Mouse (Mus musculus) liver, postnatal 0 days (tissue): ENCODE data around the gene Cwh43. TPM values are rescaled to one million over a fixed set of nuclear protein-coding genes. Genes with fewer than 3 reads are reported as not detected.

ENCODE experiments used
- ATAC-seq: fragments of 200-750 bp; cut with Nextera tagmentation; 2 replicates; pipeline ENCODE4 v1.8.0; 2017; ENCODE audit warnings: mild to moderate bottlenecking, moderate library complexity
- DNase-seq: peaks from one replicate; pipeline ENCODE4 v3.0.0-alpha.2; 2016
- H3K27ac ChIP-seq: fragments of 300-500 bp; sonication (generic); 2 replicates; pipeline ENCODE4 v1.5.1; 2014; ENCODE audit warnings: antibody characterized with exemption, moderate library complexity, mild to moderate bottlenecking, low read depth
- H3K27me3 ChIP-seq: fragments of 300-500 bp; sonication (generic); 2 replicates; pipeline ENCODE4 v1.6.1; 2014; ENCODE audit warnings: low read length, control low read depth, mixed read lengths; ENCODE audit not compliant: insufficient read depth
- H3K36me3 ChIP-seq: fragments of 300-500 bp; sonication (generic); replicated peaks from 2 replicates; pipeline ENCODE4 v1.6.1; 2014; ENCODE audit warnings: mild to moderate bottlenecking, control low read depth, low read length, moderate library complexity, mixed read lengths; ENCODE audit not compliant: insufficient read depth
- H3K4me1 ChIP-seq: fragments of 300-500 bp; sonication (generic); 2 replicates; pipeline ENCODE4 v1.6.1; 2014; ENCODE audit warnings: antibody characterized with exemption, mild to moderate bottlenecking, control low read depth; ENCODE audit not compliant: insufficient read depth
- H3K4me2 ChIP-seq: fragments of 300-500 bp; sonication (generic); 2 replicates; pipeline ENCODE4 v1.6.1; 2014; ENCODE audit warnings: low read depth, mild to moderate bottlenecking, low read length, moderate library complexity, mixed read lengths
- H3K4me3 ChIP-seq: fragments of 300-500 bp; sonication (generic); 2 replicates; pipeline ENCODE4 v1.5.1; 2014; ENCODE audit warnings: low read depth, low read length
- H3K9ac ChIP-seq: fragments of 300-500 bp; sonication (generic); replicated peaks from 2 replicates; pipeline ENCODE4 v1.6.1; 2014; ENCODE audit warnings: mild to moderate bottlenecking, moderate library complexity
- H3K9me3 ChIP-seq: fragments of 300-500 bp; sonication (generic); 2 replicates; pipeline ENCODE4 v1.6.1; 2016; ENCODE audit warnings: mild to moderate bottlenecking, control low read depth, low read length, mixed read lengths
- CTCF ChIP-seq: sonication (generic); IDR thresholded peaks from 2 replicates; pipeline ENCODE4 v1.5.1; 2016; ENCODE audit warnings: antibody characterized with exemption, low read depth
- EP300 ChIP-seq: IDR thresholded peaks from 2 replicates; pipeline ENCODE4 v1.6.1; 2016; ENCODE audit warnings: antibody characterized with exemption, low read depth, mild to moderate bottlenecking
- WGBS: fragments of 180-500 bp; shearing (Covaris S2); extraction: QIAGEN DNeasy Blood & Tissue Kit; methylation state at CpG from one replicate; pipeline ENCODE4 v1.1.7; 2014; ENCODE audit not compliant: insufficient replicate concordance; 5-methylcytosine and 5-hydroxymethylcytosine counted together
- polyA plus RNA-seq: library from polyadenylated mRNA; unstranded; fragments of >200 nt; fragmentation: Nextera tagmentation; extraction: Ambion mirVana; gene quantifications from 2 replicates; pipeline ENCODE4 v1.2.1, GENCODE M21; 2015

The Cwh43 gene
- polyA plus RNA-seq, 1 experiment from 2014 or later = not detected

GRCm38 (mm10) chr5:73403311-73404068, 2.4 kb upstream of the Cwh43 start:
- 82% methylated on average over 14 of the region's 14 CpGs for WGBS
- Histone ChIP-seq H3K4me2 (no peak overlapping the region), H3K36me3 (no peaks in the 10 kb centered on the region), H3K27me3 (peaks cover 31% of the 10 kb centered on the region), H3K9ac (no peak overlapping the region), H3K4me1 (no peaks in the 10 kb centered on the region), H3K4me3 (no peak overlapping the region), H3K27ac (no peak overlapping the region), H3K9me3 (no peaks in the 10 kb centered on the region)
- DNase-seq (no peak), ATAC-seq (no peak)
- no peak for TF ChIP-seq CTCF
- no peak for TF ChIP-seq EP300

GRCm38 (mm10) chr5:73404790-73405189, 1.1 kb upstream of the Cwh43 start:
- H3K27ac ChIP-seq = no peak overlapping the region
- H3K4me3 ChIP-seq = no peak overlapping the region
- 70% methylated on average over 6 of the region's 6 CpGs for WGBS
- no peaks in the 10 kb centered on the region for H3K4me1 ChIP-seq
- TF ChIP-seq EP300 = no peak
- peak; percentile 29 for TF ChIP-seq CTCF
- no peak for DNase-seq
- peaks cover 31% of the 10 kb centered on the region for H3K27me3 ChIP-seq
- H3K9me3 ChIP-seq = no peaks in the 10 kb centered on the region
- H3K36me3 ChIP-seq = no peaks in the 10 kb centered on the region
- H3K9ac ChIP-seq = no peak overlapping the region
- no peak for ATAC-seq
- no peak overlapping the region for H3K4me2 ChIP-seq

GRCm38 (mm10) chr5:73406861-73407260, 986 bp downstream of the Cwh43 start:
- Histone ChIP-seq H3K9me3 (no peaks in the 10 kb centered on the region), H3K27ac (no peak overlapping the region), H3K9ac (no peak overlapping the region), H3K27me3 (peaks cover 31% of the 10 kb centered on the region), H3K4me1 (no peaks in the 10 kb centered on the region), H3K4me2 (no peak overlapping the region), H3K4me3 (no peak overlapping the region), H3K36me3 (no peaks in the 10 kb centered on the region)
- WGBS = 23% methylated on average over 6 of the region's 6 CpGs
- DNase-seq (no peak), ATAC-seq (no peak)
- TF ChIP-seq CTCF (no peak), EP300 (no peak)

GRCm38 (mm10) chr5:73409970-73410369, 4.1 kb downstream of the Cwh43 start:
- Histone ChIP-seq H3K36me3 (no peaks in the 10 kb centered on the region), H3K4me1 (no peaks in the 10 kb centered on the region), H3K9ac (no peak overlapping the region), H3K4me3 (no peak overlapping the region), H3K4me2 (no peak overlapping the region), H3K27ac (no peak overlapping the region), H3K27me3 (peaks cover 24% of the 10 kb centered on the region), H3K9me3 (no peaks in the 10 kb centered on the region)
- WGBS = 77% methylated on average over 5 of the region's 5 CpGs
- no peak for TF ChIP-seq CTCF
- TF ChIP-seq EP300 = no peak
- no peak for DNase-seq
- no peak for ATAC-seq

GRCm38 (mm10) chr5:73411771-73412170, 5.9 kb downstream of the Cwh43 start:
- H3K4me1 ChIP-seq = no peaks in the 10 kb centered on the region
- ATAC-seq = no peak
- no peak for DNase-seq
- no peak overlapping the region for H3K27ac ChIP-seq
- no peaks in the 10 kb centered on the region for H3K36me3 ChIP-seq
- H3K9ac ChIP-seq = no peak overlapping the region
- no peaks in the 10 kb centered on the region for H3K9me3 ChIP-seq
- TF ChIP-seq CTCF (no peak), EP300 (no peak)
- H3K4me2 ChIP-seq = no peak overlapping the region
- 66% methylated on average over 5 of the region's 5 CpGs for WGBS
- H3K4me3 ChIP-seq = no peak overlapping the region
- H3K27me3 ChIP-seq = peaks cover 9% of the 10 kb centered on the region

GRCm38 (mm10) chr5:73414172-73414571, 8.3 kb downstream of the Cwh43 start:
- Histone ChIP-seq H3K9me3 (no peaks in the 10 kb centered on the region), H3K4me1 (no peaks in the 10 kb centered on the region), H3K4me2 (no peak overlapping the region), H3K27me3 (no peaks in the 10 kb centered on the region), H3K9ac (no peak overlapping the region), H3K4me3 (no peak overlapping the region), H3K27ac (no peak overlapping the region), H3K36me3 (no peaks in the 10 kb centered on the region)
- DNase-seq = no peak
- 78% methylated on average over 10 of the region's 10 CpGs for WGBS
- TF ChIP-seq CTCF = no peak
- no peak for TF ChIP-seq EP300
- no peak for ATAC-seq
